Mouse (Mus musculus): Measurements from ENCODE around the gene Kif3b.
"Not testable (repeated sequence)": the region's sequence is repeated elsewhere in the genome, so short reads cannot be mapped to it uniquely, and the experiment has no call there.

Gene Kif3b

GRCm38 (mm10) chr2:153290938-153291928, at the start of gene Kif3b:
TSS of gene Kif3b (plus strand) at chr2:153291413.
- in situ Hi-C loops (cut with MboI, MseI) = loop anchor here (5.0 kb wide), 1 partner anchor 44 kb away; no protein-coding TSS in a partner anchor

- in situ Hi-C loops (cut with MboI, MseI) = no loop called here
Measured at GRCm38 (mm10) chr2:153242156-153242555, 49.1 kb upstream of the Kif3b start.

GRCm38 (mm10) chr2:153249751-153250150, 41.5 kb upstream of the Kif3b start:
- in situ Hi-C loops (cut with MboI, MseI) = loop anchor here (5.0 kb wide), 1 partner anchor 43 kb away; the partner anchor contains the start of gene Kif3b

- in situ Hi-C loops (cut with MboI, MseI) = no loop called here
Measured at GRCm38 (mm10) chr2:153256604-153257003, 34.6 kb upstream of the Kif3b start.

- in situ Hi-C loops (cut with MboI, MseI) = no loop called here
Measured at GRCm38 (mm10) chr2:153259030-153259863, 32.0 kb upstream of the Kif3b start.

- in situ Hi-C loops (cut with MboI, MseI) = loop anchor here (10.0 kb wide), 1 partner anchor 585 kb away; no protein-coding TSS in a partner anchor
Measured at GRCm38 (mm10) chr2:153259864-153260674, 31.1 kb upstream of the Kif3b start.

- in situ Hi-C loops (cut with MboI, MseI) = loop anchor here (10.0 kb wide), 1 partner anchor 588 kb away; no protein-coding TSS in a partner anchor
Measured at GRCm38 (mm10) chr2:153263053-153263452, 28.2 kb upstream of the Kif3b start.

GRCm38 (mm10) chr2:153267331-153267730, 23.9 kb upstream of the Kif3b start:
- in situ Hi-C loops (cut with MboI, MseI) = loop anchor here (10.0 kb wide), 1 partner anchor 593 kb away; no protein-coding TSS in a partner anchor

GRCm38 (mm10) chr2:153270231-153270915, 20.8 kb upstream of the Kif3b start:
- in situ Hi-C loops (cut with MboI, MseI) = not testable (repeated sequence)

GRCm38 (mm10) chr2:153274200-153274918, 16.9 kb upstream of the Kif3b start:
- in situ Hi-C loops (cut with MboI, MseI) = not testable (repeated sequence)

- in situ Hi-C loops (cut with MboI, MseI) = no loop called here
Measured at GRCm38 (mm10) chr2:153274919-153275247, 16.3 kb upstream of the Kif3b start.

- in situ Hi-C loops (cut with MboI, MseI) = not testable (repeated sequence)
Measured at GRCm38 (mm10) chr2:153275577-153275976, 15.6 kb upstream of the Kif3b start.

GRCm38 (mm10) chr2:153276440-153276839, 14.8 kb upstream of the Kif3b start:
- in situ Hi-C loops (cut with MboI, MseI) = no loop called here

GRCm38 (mm10) chr2:153276846-153277245, 14.4 kb upstream of the Kif3b start:
- in situ Hi-C loops (cut with MboI, MseI) = not testable (repeated sequence)

- in situ Hi-C loops (cut with MboI, MseI) = no loop called here
Measured at GRCm38 (mm10) chr2:153278357-153278756, 12.9 kb upstream of the Kif3b start.

GRCm38 (mm10) chr2:153283919-153284318, 7.3 kb upstream of the Kif3b start:
- in situ Hi-C loops (cut with MboI, MseI) = no loop called here

- in situ Hi-C loops (cut with MboI, MseI) = no loop called here
Measured at GRCm38 (mm10) chr2:153286524-153286923, 4.7 kb upstream of the Kif3b start.

- in situ Hi-C loops (cut with MboI, MseI) = no loop called here
Measured at GRCm38 (mm10) chr2:153287835-153288234, 3.4 kb upstream of the Kif3b start.

GRCm38 (mm10) chr2:153292305-153292861, 1.2 kb downstream of the Kif3b start:
- in situ Hi-C loops (cut with MboI, MseI) = loop anchor here (5.0 kb wide), 1 partner anchor 45 kb away; no protein-coding TSS in a partner anchor

Data from T-helper 1 cell (primary cell).